Mouse (Mus musculus) CH12.LX (cell line): ENCODE data around the gene Ptprg.

Experiments used
- CHD2 ChIP-seq: IDR thresholded peaks from 2 replicates; pipeline ENCODE4 v1.6.1; 2011; ENCODE audit warnings: low read length, improper control_type of control experiment
- CTCF ChIP-seq, 2 experiments: IDR thresholded peaks in 1 of 2; conservative IDR thresholded peaks in 1 of 2; 2 replicates each; pipeline ENCODE4 v1.5.1; 2011 to 2012; ENCODE audit warnings: low read depth in 2 of 2, low read length in 2 of 2, improper control_type of control experiment in 1 of 2, inconsistent platforms in 1 of 2, mild to moderate bottlenecking in 1 of 2, moderate library complexity in 1 of 2
- ETS1 ChIP-seq: conservative IDR thresholded peaks from 2 replicates; pipeline ENCODE4 v1.6.1; 2012; ENCODE audit warnings: low read depth, mild to moderate bottlenecking, inconsistent platforms, low read length, improper control_type of control experiment, moderate library complexity
- HCFC1 ChIP-seq: IDR thresholded peaks from 2 replicates; pipeline ENCODE4 v1.6.1; 2012; ENCODE audit warnings: low read depth, mild to moderate bottlenecking, inconsistent platforms, low read length, improper control_type of control experiment
- MYC ChIP-seq: IDR thresholded peaks from 2 replicates; pipeline ENCODE4 v1.6.1; 2011; ENCODE audit warnings: low read depth, mild to moderate bottlenecking, improper control_type of control experiment, low read length
- POLR2A ChIP-seq: IDR thresholded peaks from 2 replicates; pipeline ENCODE4 v1.6.1; 2011; ENCODE audit warnings: low read depth, mild to moderate bottlenecking, improper control_type of control experiment, low read length
- POLR2AphosphoS2 ChIP-seq: IDR thresholded peaks from 2 replicates; pipeline ENCODE4 v1.6.1; 2011; ENCODE audit warnings: low read depth, low read length, improper control_type of control experiment
- RAD21 ChIP-seq: IDR thresholded peaks from 2 replicates; pipeline ENCODE4 v1.6.1; 2011; ENCODE audit warnings: low read depth, mild to moderate bottlenecking, low read length, improper control_type of control experiment, moderate library complexity
- SIN3A ChIP-seq: IDR thresholded peaks from 2 replicates; pipeline ENCODE4 v1.6.1; 2012; ENCODE audit warnings: low read length, improper control_type of control experiment, inconsistent platforms
- USF2 ChIP-seq: conservative IDR thresholded peaks from 2 replicates; pipeline ENCODE4 v1.6.1; 2011; ENCODE audit warnings: low read depth, low read length, improper control_type of control experiment

- TF ChIP-seq CTCF (conservative IDR thresholded peaks at IDR 0.05 in 1 of 2, IDR thresholded peaks at IDR 0.05 in 1 of 2; ENCODE audit: low read depth in 2 of 2, low read length in 2 of 2) (no peak), USF2 (no peak), SIN3A (no peak), CHD2 (no peak), ETS1 (no peak), RAD21 (no peak), POLR2AphosphoS2 (no peak), MYC (no peak), HCFC1 (no peak), POLR2A (no peak)
Observed at GRCm38 (mm10) chr14:11701516-11702249, 148.4 kb downstream of the Ptprg start.
